Mouse (Mus musculus): ENCODE measurements around the gene 3110082I17Rik. TPM values are rescaled to one million over a fixed set of nuclear protein-coding genes. Genes with fewer than 3 reads are reported as not detected.

3110082I17Rik gene
- total and polyA plus RNA-seq, 2 experiments from 2014 or later = 11.9 to 19.4 TPM

DNA sequence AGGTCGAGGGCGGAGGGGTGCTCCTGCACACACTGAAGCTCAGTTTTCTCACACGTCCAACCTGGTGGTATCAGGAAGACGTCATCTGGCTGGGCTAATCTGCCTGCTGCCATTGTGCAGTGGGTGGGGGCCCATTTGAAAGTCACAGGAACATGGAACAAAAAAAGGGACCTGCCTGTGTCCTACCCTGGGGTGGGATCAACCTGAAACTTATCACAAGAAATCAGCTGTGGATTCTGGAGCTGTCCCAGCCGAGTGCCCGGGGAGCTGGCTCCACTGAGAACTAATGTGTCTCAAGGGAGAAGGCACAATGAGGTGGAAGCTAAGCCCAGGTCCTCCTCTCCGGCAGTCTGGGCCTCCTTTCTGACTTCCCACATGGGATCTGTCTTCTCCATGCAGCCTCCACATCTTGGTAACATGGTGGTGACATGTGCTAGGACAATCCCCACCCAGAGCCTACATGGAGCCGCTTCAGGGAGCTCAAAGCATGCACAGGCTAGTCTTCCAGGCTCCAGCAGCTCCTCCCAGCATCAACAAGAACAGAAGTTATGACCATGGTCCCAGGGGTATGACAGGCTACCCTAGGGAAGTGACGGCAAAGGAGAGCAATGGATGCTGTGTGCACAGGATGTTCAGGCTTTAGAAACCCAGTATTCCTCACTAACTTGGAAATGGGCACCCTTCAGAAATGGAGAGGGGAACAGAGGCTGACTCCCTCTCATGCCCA, 26.3 kb downstream of the 3110082I17Rik start:
- no peak for DNase-seq
- H3K4me1 ChIP-seq (ENCODE audit: insufficient read depth) = peaks cover 32% of the 10 kb centered on the region
- H3K27me3 ChIP-seq (ENCODE audit: insufficient read depth, low read length) = no peaks in the 10 kb centered on the region
- TF ChIP-seq CTCF (IDR thresholded peaks at IDR 0.05; ENCODE audit: low read depth) = no peak
- WGBS = 81% methylated on average over 9 of the region's 9 CpGs
- H3K9ac ChIP-seq = no peak overlapping the region
- no peaks in the 10 kb centered on the region for H3K9me3 ChIP-seq (ENCODE audit: low read length)
- H3K36me3 ChIP-seq (ENCODE audit: insufficient read depth) = no peaks in the 10 kb centered on the region
- no peak overlapping the region for H3K4me2 ChIP-seq (ENCODE audit: low read depth)
- H3K4me3 ChIP-seq (ENCODE audit: low read depth, low read length) = no peak overlapping the region
- H3K27ac ChIP-seq (ENCODE audit: low read depth, low read length) = peak overlapping the region; percentile 73
- ATAC-seq = no peak

DNA sequence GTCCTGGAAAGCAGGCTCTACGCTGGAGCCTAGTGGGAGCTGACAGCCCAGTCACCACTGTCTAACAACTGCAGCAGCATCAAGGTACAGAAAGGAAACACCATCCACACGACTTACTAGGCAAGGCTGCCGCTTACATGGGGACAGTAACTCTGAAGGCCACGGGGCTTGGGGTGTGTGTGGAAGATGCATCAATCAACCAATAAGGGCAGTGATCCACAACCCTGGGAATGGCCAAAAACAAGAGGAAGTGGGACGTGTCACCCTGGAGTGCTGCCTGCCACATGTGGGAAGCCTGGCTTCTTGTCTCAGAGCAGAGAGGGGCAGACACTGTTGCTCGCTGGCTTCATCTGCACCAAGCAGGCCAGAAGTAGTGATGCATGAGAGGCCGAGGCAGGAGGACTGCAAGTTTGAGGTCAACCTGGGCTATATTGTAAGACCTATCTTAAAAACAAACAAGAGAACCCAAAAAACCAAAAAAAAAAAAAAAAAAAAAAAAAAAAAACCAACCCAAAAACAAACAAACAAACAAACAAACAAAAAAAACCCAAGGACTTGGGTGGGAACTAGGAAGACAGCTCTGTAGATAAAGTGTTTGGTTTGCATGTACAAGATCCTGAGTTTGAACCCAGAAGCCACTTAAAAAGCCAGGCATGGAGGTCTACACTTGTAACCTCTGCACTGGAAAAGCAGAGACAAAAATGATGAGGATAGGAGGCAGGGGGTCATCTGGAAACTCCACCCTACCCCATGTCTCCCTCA, 27.4 kb downstream of the 3110082I17Rik start:
- no peak for TF ChIP-seq CTCF (IDR thresholded peaks at IDR 0.05; ENCODE audit: low read depth)
- Histone ChIP-seq H3K4me2 (ENCODE audit: low read depth) (no peak overlapping the region), H3K27me3 (ENCODE audit: insufficient read depth, low read length) (no peaks in the 10 kb centered on the region), H3K9me3 (ENCODE audit: low read length) (no peaks in the 10 kb centered on the region), H3K27ac (ENCODE audit: low read depth, low read length) (no peak overlapping the region), H3K4me3 (ENCODE audit: low read depth, low read length) (no peak overlapping the region), H3K9ac (no peak overlapping the region), H3K36me3 (ENCODE audit: insufficient read depth) (no peaks in the 10 kb centered on the region), H3K4me1 (ENCODE audit: insufficient read depth) (peaks cover 34% of the 10 kb centered on the region)
- ATAC-seq = no peak
- no peak for DNase-seq
- 43% methylated on average over 7 of the region's 7 CpGs for WGBS

DNA sequence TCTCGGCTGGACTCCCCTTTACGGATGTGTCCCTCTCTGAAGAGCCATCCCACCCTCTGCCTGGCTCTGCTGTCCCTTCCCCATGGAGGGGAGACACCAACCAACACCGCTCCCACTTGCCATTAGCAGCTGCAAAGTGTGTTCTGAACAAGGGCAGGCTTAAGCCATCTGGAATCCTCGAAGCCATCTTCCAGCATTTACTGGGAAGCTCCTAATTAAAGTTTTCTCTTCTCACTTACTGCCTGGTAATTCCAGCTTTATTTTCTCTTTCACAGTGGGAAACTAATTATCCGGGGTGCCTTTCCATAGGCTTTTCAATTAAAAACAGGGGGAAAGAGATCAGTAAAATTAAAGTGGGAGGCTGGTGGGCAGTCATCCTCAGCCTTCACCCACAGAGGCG, 28.0 kb downstream of the 3110082I17Rik start:
- no peaks in the 10 kb centered on the region for H3K9me3 ChIP-seq (ENCODE audit: low read length)
- whole genome bisulfite sequencing = 20% methylated on average over 6 of the region's 6 CpGs
- H3K4me1 ChIP-seq (ENCODE audit: insufficient read depth) = peaks cover 36% of the 10 kb centered on the region
- no peaks in the 10 kb centered on the region for H3K27me3 ChIP-seq (ENCODE audit: insufficient read depth, low read length)
- no peak overlapping the region for H3K4me2 ChIP-seq (ENCODE audit: low read depth)
- peak overlapping the region; percentile 21; the same call in 1 of the 2 replicates for H3K27ac ChIP-seq (ENCODE audit: low read depth, low read length)
- no peak for ATAC-seq
- H3K9ac ChIP-seq = no peak overlapping the region
- no peaks in the 10 kb centered on the region for H3K36me3 ChIP-seq (ENCODE audit: insufficient read depth)
- DNase-seq = no peak
- H3K4me3 ChIP-seq (ENCODE audit: low read depth, low read length) = no peak overlapping the region
- no peak for TF ChIP-seq CTCF (IDR thresholded peaks at IDR 0.05; ENCODE audit: low read depth)

DNA sequence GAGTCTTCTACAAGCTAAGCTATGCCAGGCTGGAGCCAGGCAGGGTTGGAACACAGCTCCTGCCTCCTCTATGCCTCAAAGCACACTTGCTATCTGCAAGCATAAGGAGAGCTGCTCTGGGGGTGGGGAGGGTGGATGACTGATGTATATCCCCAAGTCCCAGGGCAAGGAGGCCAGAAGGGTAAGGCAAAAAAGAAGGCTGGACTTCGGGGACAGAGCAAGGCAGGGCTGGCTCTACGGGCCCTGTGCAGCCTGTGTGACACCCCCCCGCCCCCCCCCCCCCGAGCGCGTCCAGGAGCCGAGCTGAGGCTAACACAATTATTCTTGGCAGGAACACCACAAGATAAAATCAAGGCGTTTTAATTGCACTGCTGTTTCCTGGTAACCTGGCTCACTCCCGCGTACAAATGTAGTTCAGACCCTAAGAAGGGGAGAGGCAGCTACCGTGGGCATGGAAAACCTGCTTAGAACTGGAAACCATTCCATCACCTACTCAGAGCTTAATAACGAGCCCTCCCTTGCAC, 30.4 kb downstream of the 3110082I17Rik start:
- Histone ChIP-seq H3K4me2 (ENCODE audit: low read depth) (no peak overlapping the region), H3K27me3 (ENCODE audit: insufficient read depth, low read length) (no peaks in the 10 kb centered on the region), H3K36me3 (ENCODE audit: insufficient read depth) (no peaks in the 10 kb centered on the region), H3K9ac (0 out of 2 replicates have a peak overlapping the region, but pooled peaks have one; percentile 10), H3K4me1 (ENCODE audit: insufficient read depth) (peaks cover 23% of the 10 kb centered on the region), H3K9me3 (ENCODE audit: low read length) (no peaks in the 10 kb centered on the region), H3K27ac (ENCODE audit: low read depth, low read length) (no peak overlapping the region), H3K4me3 (ENCODE audit: low read depth, low read length) (no peak overlapping the region)
- 12% methylated on average over 12 of the region's 12 CpGs for WGBS
- no peak for TF ChIP-seq CTCF (IDR thresholded peaks at IDR 0.05; ENCODE audit: low read depth)
- ATAC-seq (no peak; the same call in 1 of the 2 replicates), DNase-seq (no peak)

DNA sequence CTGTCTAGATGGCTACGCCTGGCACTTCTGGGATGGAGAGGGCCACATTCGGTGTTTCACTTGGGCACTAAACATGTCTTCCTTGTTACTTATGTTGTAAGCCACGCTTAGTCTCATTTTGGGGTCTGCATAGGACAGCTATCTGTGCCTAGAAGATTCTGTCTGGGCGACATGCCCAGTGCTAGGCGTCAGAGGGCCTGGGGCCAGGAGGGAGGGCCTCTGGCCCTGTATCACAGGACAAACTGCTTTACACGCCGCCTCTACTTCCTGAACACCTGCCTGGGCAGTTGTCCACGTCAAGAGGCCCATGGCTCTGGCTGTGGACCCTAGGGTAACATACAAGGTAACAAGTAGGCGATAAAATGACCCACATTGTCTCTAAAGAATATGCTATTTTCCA, 32.3 kb downstream of the 3110082I17Rik start:
- Histone ChIP-seq H3K27ac (ENCODE audit: low read depth, low read length) (no peak overlapping the region), H3K4me2 (ENCODE audit: low read depth) (no peak overlapping the region), H3K36me3 (ENCODE audit: insufficient read depth) (no peaks in the 10 kb centered on the region), H3K9ac (no peak overlapping the region), H3K27me3 (ENCODE audit: insufficient read depth, low read length) (no peaks in the 10 kb centered on the region), H3K9me3 (ENCODE audit: low read length) (no peaks in the 10 kb centered on the region), H3K4me3 (ENCODE audit: low read depth, low read length) (no peak overlapping the region), H3K4me1 (ENCODE audit: insufficient read depth) (peaks cover 13% of the 10 kb centered on the region)
- 47% methylated on average over 9 of the region's 9 CpGs for WGBS
- no peak for ATAC-seq
- DNase-seq = no peak
- no peak for TF ChIP-seq CTCF (IDR thresholded peaks at IDR 0.05; ENCODE audit: low read depth)

DNA sequence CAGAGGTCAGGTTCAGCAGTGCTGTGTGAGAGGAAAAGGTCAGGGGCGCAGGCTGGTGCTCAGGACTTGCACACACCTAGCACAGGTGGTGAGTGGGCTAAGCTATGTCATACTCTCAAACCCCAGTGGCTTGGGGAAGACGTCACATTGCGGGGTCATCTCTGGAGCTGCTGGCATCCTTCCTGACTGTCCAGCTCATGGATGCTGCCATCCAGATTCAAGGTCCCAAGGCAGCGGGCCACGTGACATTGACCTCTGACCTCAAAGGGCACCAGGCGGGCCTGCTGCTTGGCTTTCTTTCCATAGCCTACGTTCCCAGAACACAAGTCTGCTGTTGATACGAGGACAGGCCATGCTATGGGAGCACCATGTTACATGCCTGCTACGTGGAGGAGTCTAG, 33.3 kb downstream of the 3110082I17Rik start:
- Histone ChIP-seq H3K36me3 (ENCODE audit: insufficient read depth) (no peaks in the 10 kb centered on the region), H3K9ac (no peak overlapping the region), H3K27ac (ENCODE audit: low read depth, low read length) (no peak overlapping the region), H3K9me3 (ENCODE audit: low read length) (no peaks in the 10 kb centered on the region), H3K4me1 (ENCODE audit: insufficient read depth) (peaks cover 13% of the 10 kb centered on the region), H3K27me3 (ENCODE audit: insufficient read depth, low read length) (no peaks in the 10 kb centered on the region), H3K4me2 (ENCODE audit: low read depth) (no peak overlapping the region), H3K4me3 (ENCODE audit: low read depth, low read length) (no peak overlapping the region)
- DNase-seq (no peak), ATAC-seq (no peak)
- TF ChIP-seq CTCF (IDR thresholded peaks at IDR 0.05; ENCODE audit: low read depth) = no peak
- 92% methylated on average over 9 of the region's 9 CpGs for WGBS

DNA sequence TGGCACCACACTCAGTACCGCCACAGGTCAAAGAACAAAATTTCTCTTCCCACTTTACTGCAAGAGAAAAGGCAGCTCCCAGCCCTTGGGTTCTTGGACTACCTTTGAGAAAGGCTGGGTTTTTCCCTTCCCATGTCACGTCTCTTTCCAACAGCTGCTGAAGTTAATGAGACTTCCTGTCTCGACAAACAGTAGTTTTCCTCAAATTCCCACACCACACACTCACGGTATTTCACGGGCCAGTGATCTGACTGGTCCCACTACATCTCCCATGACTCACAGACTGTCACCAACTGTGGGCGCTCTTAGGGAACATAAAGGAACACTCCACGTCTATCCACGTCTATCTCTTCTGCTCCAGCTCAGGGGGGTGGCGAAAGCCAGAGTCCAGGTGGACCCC, 35.1 kb downstream of the 3110082I17Rik start:
- WGBS = 74% methylated on average over 9 of the region's 9 CpGs
- Histone ChIP-seq H3K27me3 (ENCODE audit: insufficient read depth, low read length) (no peaks in the 10 kb centered on the region), H3K36me3 (ENCODE audit: insufficient read depth) (no peaks in the 10 kb centered on the region), H3K9ac (no peak overlapping the region), H3K4me3 (ENCODE audit: low read depth, low read length) (no peak overlapping the region), H3K4me1 (ENCODE audit: insufficient read depth) (peaks cover 16% of the 10 kb centered on the region), H3K9me3 (ENCODE audit: low read length) (no peaks in the 10 kb centered on the region), H3K4me2 (ENCODE audit: low read depth) (no peak overlapping the region), H3K27ac (ENCODE audit: low read depth, low read length) (no peak overlapping the region)
- no peak for ATAC-seq
- TF ChIP-seq CTCF (IDR thresholded peaks at IDR 0.05; ENCODE audit: low read depth) = no peak
- DNase-seq = no peak
